Mouse (Mus musculus) retina, postnatal 1 day (tissue): Measurements from ENCODE around the gene Vps9d1.
"Not testable (repeated sequence)": the region's sequence is repeated elsewhere in the genome, so short reads cannot be mapped to it uniquely, and the experiment has no call there.

Source experiments
- DNase-seq: peaks from one replicate; pipeline ENCODE4 v3.0.0-alpha.2; 2012

Gene Vps9d1

DNA sequence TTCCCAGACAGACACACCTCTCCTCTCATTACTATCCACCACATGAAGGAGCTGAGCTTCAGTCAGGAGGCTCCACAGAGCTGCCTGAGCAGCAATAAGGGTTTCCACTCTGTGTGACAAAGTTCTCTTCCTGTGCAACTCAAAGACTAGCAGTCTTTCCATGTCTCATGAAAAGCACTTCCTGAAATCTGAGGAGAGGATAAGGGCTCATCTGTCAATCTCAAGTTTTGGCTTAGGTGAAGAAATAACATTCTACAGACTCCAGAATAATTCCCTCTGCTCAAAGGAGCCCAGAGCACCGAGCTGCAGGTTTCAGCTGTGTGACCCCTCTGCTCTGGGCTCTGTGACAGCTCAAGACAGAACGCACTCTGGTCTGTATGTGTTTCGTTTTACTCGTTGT is 1.2 kb downstream of the Vps9d1 start:
- no peak for DNase-seq

DNA sequence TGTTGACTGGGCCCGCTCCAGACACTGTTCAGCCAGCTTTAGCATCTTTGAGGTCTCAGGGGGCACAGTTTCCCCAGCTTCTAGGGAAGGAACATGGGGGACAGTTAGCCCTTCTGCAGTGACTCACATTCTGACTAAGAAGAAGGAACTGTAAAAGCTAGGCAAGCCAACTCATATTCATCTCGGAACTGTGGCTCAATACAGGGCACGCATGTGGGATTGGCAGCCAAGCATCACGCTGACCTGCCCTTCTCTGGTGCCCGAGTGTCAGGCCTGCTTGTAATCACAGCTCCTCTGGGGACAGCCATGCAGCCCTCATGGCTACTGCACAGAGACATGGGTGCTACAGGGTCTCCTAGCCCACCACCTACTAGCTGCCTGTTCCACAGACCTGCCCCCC is 3.2 kb downstream of the Vps9d1 start:
- no peak for DNase-seq

DNA sequence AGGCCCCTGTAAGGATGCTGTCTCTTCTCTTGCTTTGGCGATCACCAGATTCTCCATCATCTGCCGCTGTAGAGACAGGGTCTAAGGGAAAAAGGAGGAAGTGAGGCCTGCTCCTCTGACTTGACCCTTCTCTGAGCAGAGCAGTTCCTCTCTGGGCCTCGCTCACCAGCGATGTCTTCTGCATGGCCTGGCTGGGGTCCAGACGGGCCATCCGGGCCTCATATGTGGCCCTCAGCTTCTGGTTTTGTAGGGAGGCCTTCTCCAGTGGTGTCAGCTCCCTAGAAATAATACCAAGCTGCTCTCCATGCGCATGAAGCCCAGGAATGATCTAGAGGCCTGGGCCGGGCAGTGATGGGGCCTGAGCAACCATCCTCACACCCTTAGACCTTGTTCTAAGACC is 5.6 kb downstream of the Vps9d1 start:
- DNase-seq, result no peak

DNA sequence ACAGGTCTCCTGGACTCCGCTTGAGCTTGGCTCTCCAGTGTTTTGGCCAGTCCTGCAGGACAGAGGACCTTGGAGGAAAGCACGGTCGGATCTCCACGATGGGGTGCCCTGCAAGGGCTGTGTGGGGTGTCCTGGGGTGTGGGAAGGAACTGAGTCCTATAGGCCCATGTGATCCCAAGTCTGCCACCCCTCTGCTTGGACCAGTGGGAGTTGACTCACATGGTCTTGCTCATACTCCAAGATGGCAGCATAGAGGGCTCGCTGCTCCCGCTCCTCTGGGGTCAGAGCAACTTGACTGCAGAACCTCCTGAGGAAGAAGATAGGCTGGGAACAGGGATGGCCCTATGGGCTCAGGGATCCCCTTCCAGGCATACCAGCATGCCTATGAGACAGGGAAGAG is 6.4 kb downstream of the Vps9d1 start:
- no peak for DNase-seq

DNA sequence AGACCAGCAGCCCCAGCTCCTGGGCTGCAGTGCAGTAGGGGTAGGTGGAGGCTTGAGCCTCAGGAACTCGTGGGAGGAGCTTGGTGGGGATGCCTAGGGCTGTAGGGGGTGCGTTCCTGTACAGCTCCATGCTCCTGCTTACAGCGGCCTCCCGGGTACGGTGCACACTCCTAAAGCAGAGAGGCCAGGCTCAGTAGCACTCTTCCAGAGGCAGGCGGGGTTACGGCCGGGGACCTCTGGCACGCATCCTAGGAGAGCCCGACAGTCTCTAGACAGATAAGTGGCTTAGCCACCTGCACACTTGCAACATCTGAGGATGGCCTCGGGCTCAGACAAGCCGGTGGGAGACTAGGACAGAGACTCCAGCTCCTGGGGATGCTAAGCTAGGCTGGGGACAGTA is 8.6 kb downstream of the Vps9d1 start:
- DNase-seq, result no peak

DNA sequence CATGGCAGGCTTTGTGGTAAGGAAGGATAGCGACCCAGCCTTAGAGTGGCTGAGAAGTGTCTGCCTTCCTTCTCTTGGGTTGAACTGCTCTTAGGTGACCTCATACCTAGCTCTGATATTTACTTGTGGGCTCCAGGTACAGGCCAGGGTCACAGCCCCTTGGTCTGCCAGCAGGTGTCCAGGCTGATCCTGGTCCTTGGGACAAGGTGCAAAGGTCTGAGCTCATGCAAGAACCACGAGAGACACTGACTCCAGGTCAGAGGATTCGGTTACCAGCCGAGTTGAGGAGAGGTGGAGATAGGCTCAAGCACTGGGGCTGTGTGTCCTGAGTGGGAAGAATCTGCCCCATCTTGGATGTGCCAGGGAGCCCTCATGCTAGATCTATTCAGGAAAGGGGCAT is 9.8 kb downstream of the Vps9d1 start:
- DNase-seq, result no peak

DNA sequence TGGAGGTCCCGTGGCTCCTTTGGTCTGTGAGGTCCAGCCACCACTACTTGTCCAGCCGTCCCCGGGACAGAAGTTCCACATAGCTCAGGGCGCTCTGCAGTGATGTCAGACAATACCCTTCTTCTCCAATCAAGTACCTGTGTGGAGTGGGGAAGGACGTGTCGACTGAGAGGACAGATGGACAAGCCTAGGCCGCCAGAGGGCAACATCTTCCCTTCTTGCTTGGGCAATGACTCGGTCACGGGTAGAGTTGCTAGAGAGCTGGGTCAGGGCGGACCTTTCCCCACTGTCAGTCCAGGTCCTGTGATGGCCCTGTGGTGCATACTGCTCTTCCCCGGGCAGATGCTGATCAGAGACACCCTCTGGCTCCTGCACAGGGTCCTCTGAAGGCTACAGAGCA is 11.1 kb downstream of the Vps9d1 start:
- DNase-seq, result no peak

DNA sequence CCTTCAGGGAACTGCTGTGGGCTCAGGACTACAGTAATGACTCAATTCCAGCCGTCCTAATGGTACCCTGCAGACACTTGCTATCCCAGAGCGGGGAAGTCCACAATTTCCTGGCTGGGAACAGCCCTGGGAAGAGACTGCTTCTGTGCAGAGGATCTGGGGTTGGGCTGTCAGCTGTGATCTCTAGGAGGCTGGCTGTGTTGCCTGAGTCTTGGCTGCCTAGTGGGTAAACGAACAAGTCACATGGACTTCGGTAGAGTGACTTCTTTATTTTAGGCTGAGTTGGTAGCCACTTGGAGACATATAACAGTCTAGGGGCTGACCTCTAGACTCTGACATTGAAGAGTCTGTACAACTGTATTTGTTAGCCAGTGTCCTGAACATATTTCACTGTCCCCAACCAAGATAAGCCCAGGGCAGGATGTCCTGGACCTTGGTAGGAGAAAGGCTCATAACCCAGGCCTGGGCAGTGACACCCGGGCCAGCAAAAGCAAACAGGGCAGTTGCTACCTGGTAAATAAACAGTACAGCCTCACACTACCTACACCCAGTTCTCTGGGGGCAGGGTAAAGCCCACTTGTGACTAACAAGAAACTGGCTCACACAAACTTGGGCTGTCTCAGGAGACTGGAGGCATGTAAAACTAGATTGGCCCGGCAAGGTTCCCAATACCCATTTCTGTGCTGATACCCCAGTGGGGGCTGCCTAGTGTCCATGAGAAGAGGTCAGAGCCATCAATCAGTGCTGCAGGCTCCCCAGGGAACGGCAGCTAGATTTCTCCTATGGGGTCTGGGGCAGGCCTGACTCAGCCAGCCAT is 11.8 kb downstream of the Vps9d1 start:
- DNase-seq, result no peak

DNA sequence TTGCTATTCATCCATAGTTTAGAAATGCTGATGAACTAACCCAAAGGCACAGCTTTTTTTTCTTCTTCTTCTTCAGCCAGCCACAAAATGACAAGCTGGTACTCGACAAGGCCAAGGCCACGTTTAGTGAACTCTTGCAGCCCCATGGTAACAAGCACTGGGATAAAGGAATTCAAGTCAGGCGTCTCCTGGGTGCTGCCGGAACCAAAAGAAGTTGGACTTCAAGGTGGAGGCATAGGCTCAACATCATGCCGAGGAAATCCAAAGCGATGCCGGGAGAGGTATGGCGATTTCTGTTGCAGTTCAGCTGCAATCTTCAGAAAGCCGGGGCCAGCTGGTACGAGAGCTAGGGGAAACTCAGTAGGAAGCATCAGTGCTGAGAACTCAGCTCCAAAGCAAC is 14.8 kb downstream of the Vps9d1 start:
- DNase-seq, result no peak

DNA sequence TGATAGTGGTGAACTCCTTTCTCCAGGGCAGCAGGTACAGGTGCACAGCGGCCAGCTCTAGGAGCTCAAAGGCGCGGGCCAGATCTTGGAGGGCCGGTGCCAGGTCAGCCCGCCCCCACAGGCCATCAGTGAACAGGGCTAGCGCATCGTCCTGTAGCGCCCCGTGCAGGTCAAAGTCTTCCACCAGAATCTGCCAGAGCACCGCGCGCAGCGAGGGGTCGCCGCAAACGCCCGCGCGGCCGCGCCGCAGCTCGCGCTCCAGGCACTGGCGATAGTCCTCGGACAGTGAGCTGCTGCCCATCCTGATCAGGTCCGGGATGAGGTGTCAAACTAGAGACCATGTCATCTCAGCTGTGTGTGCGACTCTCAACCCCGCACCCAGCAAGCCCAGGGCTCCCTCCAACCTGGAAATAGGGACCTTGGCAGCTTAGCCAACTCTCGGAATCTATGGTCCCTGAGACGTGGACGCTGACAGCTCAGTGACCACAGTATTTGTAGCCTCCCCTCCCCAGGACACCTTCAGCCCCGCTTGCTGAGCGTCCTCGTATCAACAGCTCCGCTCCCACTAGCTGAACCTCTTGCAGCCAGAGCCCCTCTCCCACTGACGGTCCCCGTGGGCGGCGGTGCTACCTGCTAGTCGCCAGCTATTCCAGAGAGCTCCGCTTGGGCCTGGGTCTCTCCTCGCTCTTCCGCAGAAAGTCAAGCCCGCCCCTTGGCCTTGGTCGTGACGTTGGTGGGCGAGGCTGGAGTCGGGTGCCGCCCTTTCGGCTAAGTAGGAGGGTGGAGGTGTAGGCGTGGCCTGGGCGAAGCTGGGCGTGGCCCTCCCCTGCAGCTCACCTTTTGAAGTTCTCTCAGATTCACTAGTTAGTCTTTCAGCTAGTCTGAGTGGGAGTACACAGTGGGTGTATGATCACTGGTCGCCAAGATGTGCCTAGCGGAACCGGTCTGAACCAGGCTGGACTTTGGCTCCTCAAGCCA is 18.3 kb downstream of the Vps9d1 start, which contains the start of gene Spata2l:
Spata2l (minus strand) TSS at position 714 of the 978 bp plus-strand sequence.
- peak; percentile 89 for DNase-seq

DNA sequence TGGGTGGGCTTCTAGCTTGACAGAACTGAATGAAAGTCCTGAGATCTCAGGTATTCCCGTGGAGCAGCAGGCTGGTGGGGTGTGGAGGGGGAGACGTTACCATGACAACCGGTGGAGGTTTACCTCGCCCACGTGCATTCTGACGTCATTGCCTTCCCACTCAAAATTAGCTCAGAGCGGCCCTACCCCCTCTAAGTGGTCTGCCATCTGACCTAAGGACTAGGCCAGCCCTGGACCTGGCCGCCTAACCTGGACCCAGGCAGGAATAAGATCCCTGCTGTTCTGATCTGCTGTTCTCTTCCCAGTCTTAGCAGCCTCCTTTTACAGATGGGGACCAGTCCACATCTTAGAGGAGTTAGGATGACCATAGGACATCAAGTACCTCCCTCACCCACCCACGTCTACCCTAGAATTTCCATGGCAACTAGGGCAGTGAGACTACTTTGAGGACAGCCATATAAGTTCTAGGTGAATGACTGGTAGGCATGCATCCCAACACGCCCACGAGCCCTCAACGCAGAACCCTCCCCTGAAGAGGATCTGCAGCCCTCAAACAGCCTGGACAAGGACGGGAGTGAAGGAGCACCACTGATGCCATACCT is 19.1 kb downstream of the Vps9d1 start:
- peak; percentile 44 for DNase-seq

DNA sequence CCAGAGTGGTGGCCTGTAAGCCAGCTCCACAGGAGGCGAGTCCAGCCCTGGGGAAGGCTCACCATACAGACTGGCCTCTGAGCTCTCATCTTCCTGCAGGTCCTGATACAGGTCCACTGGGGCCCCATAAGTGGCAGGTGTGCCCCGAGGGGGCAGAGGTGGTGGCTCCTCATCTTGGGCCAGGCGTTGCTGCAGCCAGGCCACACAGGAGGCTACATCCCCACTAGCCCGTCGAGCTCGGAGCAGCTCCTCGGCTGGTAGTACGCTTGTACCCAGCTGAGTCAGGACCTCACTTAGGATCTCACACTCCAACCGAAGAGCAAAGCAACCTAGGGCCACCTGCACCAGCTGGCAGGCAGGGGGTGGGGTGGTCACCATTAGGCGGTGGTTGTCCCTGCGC is 20.4 kb downstream of the Vps9d1 start:
- DNase-seq, result no peak

DNA sequence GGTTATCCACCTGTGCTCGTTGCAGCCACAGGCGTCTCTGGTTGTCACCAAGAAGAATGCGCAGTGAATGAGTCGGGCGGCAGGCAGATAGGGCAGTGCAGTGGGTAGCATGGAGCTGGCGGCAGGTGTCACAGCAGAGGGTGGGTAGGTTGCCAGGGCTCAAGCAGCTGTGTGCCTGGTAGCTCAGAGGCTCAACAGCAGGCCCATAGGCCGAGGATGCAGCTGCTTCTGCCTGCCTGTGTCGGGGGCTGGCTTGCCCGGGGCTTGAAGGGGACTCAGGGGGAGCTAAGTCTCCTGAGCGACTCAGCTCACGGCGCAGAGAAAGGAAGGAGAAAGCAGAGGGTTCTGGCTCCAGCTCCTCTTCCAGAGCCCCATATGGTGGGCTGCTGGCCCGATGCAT is 20.8 kb downstream of the Vps9d1 start:
- peak; percentile 36 for DNase-seq

DNA sequence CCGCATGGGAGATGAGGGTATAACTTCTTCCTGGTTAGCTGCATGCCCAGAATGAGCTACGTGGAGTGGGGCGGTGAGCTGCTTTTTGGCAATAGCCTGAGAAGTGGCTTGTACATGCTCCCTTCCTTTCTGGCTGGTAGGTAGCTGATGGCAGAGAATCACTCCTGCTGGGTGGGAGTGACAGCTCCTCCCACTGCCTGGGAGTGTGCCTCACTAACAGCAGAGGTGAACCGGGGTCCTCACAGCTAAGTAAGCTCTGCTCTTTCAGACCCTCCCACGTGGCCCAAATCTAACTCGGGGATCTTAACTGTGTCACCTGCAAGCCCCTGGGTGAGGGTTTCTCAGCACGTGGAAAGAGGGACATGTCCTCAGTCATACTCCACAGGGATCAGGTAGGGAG is 21.6 kb downstream of the Vps9d1 start:
- no peak for DNase-seq

DNA sequence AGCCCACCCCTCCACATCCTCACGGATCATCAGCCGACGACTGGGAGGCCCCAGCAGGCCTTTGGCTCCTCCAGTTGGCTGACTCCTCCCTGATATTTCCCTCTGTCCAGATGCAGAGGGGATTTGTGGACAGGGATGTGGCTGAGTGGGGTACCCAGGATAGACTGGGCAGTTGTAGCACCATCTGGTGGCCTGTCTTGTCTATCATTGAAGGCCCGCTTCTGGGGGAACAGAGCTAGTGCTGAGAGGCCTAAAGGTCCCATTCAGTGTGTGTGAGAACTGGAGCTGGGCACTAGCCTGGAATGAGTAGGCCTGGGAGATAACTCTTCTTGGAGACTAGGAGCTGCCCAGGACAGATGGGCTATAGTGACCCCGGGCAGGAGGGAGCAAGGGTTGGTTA is 22.4 kb downstream of the Vps9d1 start:
- DNase-seq, result peak; percentile 67

DNA sequence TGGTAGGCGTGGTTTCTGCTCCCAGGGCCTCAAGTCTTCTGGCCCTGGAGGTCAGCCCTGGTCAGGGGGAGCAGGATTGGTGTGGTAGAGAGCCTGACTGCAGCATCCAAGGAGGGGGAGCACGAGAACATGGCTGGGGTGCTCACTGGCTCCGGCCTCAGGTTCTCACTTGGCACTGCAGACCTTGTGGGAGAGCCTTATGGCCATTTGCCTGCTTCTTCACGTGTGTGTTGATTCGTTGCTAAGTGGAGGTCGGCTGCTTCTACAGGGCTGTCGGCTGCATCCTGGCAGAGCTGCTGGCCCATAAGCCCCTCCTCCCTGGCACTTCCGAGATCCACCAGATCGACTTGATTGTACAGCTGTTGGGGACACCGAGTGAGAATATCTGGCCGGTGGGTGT is 23.8 kb downstream of the Vps9d1 start:
- not testable (repeated sequence) for DNase-seq

DNA sequence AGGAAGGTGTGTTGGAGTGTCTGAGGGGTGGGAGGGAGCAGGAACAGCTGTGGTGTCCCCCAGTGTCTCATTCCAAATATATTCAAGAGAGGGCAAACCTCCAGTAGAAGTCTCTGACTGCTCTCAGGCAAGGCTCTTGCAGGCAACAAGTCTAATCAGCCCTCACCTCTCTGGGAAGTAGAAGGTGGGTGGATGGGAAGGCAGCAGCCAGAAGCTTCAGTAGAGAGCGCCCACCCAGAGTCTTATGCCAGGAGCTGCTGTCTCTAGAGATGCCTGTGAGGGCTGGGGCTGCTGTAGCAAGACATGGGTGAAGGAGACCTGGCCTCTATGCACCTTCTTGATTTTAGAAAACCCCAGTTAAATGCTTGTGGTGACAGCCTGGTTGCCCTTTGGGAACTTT is 25.7 kb downstream of the Vps9d1 start:
- no peak for DNase-seq

DNA sequence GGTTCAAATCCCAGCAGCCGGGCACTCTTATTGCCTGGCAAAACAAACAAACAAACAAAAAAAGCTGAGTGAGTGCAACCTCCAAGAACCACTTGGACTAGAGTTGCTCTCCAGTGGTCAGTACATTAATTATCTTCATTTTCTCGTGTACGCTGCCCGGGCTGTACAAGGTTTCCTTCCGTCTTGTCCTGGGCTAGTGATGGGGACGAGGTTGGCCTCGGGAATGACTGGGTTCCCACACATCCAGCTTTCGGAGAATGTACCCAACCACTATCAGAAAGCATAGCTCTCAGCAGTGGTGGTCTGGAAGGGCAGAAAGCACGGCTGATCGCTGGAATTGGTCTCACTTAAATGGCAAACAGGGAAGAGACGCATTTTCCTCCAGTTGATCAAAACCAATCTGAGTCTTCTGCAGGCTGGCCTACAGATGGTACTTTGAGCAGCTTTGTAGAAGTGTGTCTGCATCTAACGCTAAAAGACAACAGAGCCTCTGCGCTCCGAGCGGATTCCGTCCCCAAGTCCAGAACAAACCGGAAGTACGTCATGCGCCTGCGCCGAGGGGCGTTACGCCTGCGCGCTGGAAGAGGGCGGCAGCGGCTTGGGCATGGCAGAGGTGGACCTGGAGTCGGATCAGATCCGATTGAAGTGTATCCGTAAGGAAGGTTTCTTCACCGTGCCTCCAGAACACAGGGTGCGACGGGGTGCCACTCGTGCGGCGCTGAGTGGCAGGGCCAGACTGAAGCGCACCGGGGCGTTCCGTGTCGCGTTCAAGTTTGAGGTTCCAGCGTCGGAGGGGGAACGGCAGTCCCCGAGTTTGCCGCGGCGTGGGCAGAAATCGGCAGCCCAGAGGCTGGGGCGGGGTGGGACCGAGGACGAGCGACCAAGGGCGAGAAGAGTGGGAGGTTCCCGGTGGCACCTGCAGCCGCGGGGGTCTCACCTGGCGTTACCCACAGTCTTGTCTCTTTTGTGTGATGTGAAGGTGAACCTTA is 29.6 kb downstream of the Vps9d1 start, which contains the start of gene Cdk10:
Cdk10 (plus strand) TSS at position 565 of the 989 bp plus-strand sequence.
- peak; percentile 95 for DNase-seq

DNA sequence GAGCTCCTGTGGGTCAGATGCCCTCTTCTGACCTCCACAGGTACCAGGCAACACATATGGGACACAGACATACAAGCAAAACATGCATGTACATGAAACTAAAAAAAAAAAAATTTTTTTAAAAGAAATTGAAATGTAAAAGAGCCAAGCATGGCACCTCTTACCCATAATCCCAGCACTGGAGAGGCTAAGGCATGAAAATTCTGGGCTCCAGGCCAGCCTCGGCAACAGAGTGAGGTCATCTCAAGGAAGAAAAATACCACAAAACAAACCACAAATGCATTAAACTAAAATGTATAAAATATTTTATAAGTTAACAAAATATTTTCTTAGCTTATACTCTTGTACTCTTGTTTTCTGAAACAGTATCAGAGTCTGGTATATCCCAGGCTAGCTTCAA is 33.2 kb downstream of the Vps9d1 start:
- no peak for DNase-seq

DNA sequence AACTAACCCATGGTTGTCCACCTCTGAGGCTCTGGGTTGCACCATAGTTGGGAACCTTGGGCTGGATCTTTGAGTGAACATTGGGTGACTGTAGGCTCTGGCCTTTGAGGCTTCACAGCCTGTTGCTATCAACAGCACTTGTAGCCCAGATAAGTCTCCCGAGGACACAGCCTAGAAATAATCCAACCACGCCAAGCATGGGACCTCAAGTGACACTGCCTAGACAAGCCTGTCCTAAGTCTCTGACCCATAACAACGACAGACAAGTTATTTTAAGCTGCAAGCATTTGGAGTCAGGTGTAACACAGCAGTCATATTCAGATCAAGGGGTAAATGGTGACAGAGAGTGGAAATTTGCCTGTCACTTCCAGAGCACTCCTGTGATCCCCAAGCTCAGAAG is 38.7 kb downstream of the Vps9d1 start:
- DNase-seq, result no peak

DNA sequence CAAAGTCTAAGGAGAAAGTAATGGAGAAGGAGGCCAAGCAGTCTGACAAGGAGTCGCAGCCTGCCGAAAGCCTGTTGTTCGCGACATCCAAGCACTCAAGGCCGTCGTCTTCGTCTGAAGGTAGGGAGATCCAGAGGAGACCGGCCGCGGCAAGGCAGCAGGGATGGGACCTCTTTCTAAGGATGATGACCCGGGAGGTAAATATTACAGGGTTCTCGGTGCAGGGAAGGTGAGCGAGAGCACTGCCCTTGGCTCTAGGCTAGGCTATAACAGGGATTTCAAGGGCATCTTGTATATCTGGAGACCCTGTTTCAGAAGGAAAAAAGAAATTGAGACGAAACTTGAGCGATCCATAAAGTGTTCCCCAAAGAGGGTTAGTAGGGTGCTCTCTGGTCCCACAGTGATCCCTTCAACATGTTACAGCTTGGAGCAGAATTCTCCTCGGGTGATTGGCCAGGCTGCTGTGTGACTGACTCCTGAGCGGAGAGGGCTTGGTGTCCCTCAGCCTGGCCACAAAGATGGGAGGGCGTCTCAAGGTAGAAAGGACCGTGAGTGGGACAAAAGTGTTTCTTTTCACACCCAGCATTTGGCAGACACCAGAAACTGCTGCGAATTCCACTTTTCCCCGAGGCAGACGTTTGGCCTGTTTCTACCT is 40.9 kb downstream of the Vps9d1 start:
- DNase-seq, result no peak
